Comparison of ENCODE assay signal across 10 mouse cellular contexts in the genomic region with DNA sequence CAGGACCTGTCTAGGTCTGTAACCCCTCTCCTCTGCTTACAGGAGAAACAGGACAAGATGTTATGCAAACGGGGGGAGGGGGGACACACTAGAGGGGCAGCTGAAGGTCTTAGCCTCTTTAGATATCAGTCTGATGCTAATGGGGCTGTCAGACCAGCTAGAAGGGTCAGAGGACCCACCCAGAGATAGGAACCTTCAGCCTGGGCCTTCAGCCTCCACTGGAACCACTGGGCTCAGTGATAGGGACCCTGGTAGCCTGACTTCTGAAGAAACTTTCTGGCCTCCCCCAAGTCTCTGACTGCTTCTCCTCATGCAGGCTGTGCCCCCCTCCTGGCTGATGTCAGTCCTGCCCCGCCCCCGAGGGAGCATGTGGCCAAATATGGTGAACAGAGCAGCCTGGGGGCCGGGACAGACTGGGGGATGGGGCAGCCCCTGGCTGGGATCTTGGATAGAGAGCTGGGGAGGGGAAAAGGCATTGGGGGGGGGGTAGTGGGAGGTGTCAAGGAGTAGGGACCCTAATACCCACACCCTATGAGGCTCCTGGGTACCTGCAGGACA. TPM values are rescaled to one million over a fixed set of nuclear protein-coding genes. Genes with fewer than 3 reads are reported as not detected.
DNase-seq lines count a peak whose midpoint lies in the region; ATAC-seq and TF ChIP-seq lines count a peak whose summit lies in the region.
"Had no signal": no experiment of that assay in that cellular context is flagged by ENCODE, and none has a peak within 500 bp of the region (broad histone marks: within the 10 kb centered on the region; RNA-seq: fewer than 3 reads in every experiment).

No protein-coding gene starts in this region.

- H3K27ac ChIP-seq in kidney, adult 2 months (ENCODE audit: insufficient read depth, low read depth, low read length), result no peak overlapping the region
- H3K27ac ChIP-seq in brown adipose tissue, adult 24 weeks (replicated peaks; ENCODE audit: low read depth, low read length), result 0 out of 2 replicates have a peak overlapping the region, but pooled peaks have one; percentile 6
- no peak overlapping the region for H3K27ac ChIP-seq in forebrain, postnatal 0 days (ENCODE audit: low read depth, low read length)

- no peaks in the 10 kb centered on the region for H3K27me3 ChIP-seq in kidney, adult 2 months (replicated peaks; ENCODE audit: control insufficient read depth, insufficient read depth, low read length)
- no peaks in the 10 kb centered on the region for H3K27me3 ChIP-seq in forebrain, postnatal 0 days (ENCODE audit: insufficient read depth, low read length)

- no peak overlapping the region for H3K4me2 ChIP-seq in forebrain, postnatal 0 days (ENCODE audit: low read depth)
- H3K4me2 ChIP-seq: liver, embryonic 13.5 days had no signal

- DNase-seq in kidney, adult 2 months, result peak; percentile 44
- DNase-seq in kidney, adult 18-20 months, result no peak
- DNase-seq in heart, postnatal 4 days, result peak; percentile 75
- DNase-seq in lung, postnatal 10 days, result peak; percentile 84
- DNase-seq in ovary, postnatal 36 days (ENCODE audit: low spot score), result no peak
- DNase-seq in right cerebral cortex, postnatal 10 days (ENCODE audit: low spot score in 2 of 2), result no peak
- DNase-seq in forebrain, postnatal 0 days, result no peak
- DNase-seq: liver, embryonic 13.5 days had no signal

- TF ChIP-seq CTCF in kidney, adult 2 months (conservative IDR thresholded peaks at IDR 0.05; ENCODE audit: insufficient read depth, insufficient read length, low read depth, low read length), result no peak
- TF ChIP-seq CTCF in forebrain, postnatal 0 days (IDR thresholded peaks at IDR 0.05; ENCODE audit: low read depth), result no peak

- no peak overlapping the region for H3K4me3 ChIP-seq in kidney, adult 2 months (ENCODE audit: insufficient read depth, low read depth, low read length)
- no peak overlapping the region for H3K4me3 ChIP-seq in brown adipose tissue, adult 24 weeks (ENCODE audit: insufficient read depth, low read depth, low read length)
- H3K4me3 ChIP-seq in forebrain, postnatal 0 days (ENCODE audit: low read depth, low read length), result no peak overlapping the region
- H3K4me3 ChIP-seq: heart, adult 2 months; liver, embryonic 13.5 days had no signal

- H3K9ac ChIP-seq in forebrain, postnatal 0 days, result no peak overlapping the region
- H3K9ac ChIP-seq: liver, embryonic 13.5 days had no signal

- WGBS in kidney, adult 2 months, result 46% methylated on average over 4 of the region's 4 CpGs
- WGBS in forebrain, postnatal 0 days, result 41% methylated on average over 4 of the region's 4 CpGs

- ATAC-seq in forebrain, postnatal 0 days, result no peak

- peaks cover 18% of the 10 kb centered on the region; the same call in 1 of the 2 replicates for H3K4me1 ChIP-seq in kidney, adult 2 months (ENCODE audit: control insufficient read depth, insufficient read depth, low read length)
- H3K4me1 ChIP-seq in brown adipose tissue, adult 24 weeks (ENCODE audit: control insufficient read depth, insufficient read depth, insufficient read length, low read length), result peaks cover 5% of the 10 kb centered on the region; the same call in 1 of the 2 replicates
- H3K4me1 ChIP-seq in forebrain, postnatal 0 days (ENCODE audit: insufficient read depth), result 0 out of 2 replicates have a peak, but pooled peaks cover 4% of the 10 kb centered on the region

- TF ChIP-seq POLR2A in kidney, adult 2 months (IDR thresholded peaks at IDR 0.05; ENCODE audit: low read depth, low read length), result no peak

- no peaks in the 10 kb centered on the region for H3K36me3 ChIP-seq in kidney, adult 2 months (ENCODE audit: control insufficient read depth, insufficient read depth, low read length)
- no peaks in the 10 kb centered on the region for H3K36me3 ChIP-seq in forebrain, postnatal 0 days (ENCODE audit: insufficient read depth)

- H3K9me3 ChIP-seq in forebrain, postnatal 0 days (ENCODE audit: low read length), result no peaks in the 10 kb centered on the region
- H3K9me3 ChIP-seq: liver, embryonic 13.5 days had no signal

RNA-seq across cellular contexts. Expression of a gene that starts 6.5 kb away (rescaled TPM):
- 15.7 and 17.8 TPM in 2 replicates for polyA plus RNA-seq in kidney, adult 2 months (2012; rRNA removed)
- 3.6 and 4.6 TPM in 2 replicates for polyA plus RNA-seq in brown adipose tissue, adult 24 weeks (2012; ENCODE audit: insufficient read depth, insufficient read length, missing spikeins)
- total RNA-seq in heart, postnatal 4 days (2021), result 10 to 100 TPM; 26.3 to 30.2 TPM
- total RNA-seq in forebrain, postnatal 0 days (2014; rRNA removed), result 4.5 and 4.8 TPM in 2 replicates
- 1.1 and 1.4 TPM in 2 replicates for polyA plus RNA-seq in forebrain, postnatal 0 days (2015; fragmentation: Nextera tagmentation; extraction: Ambion mirVana)

RNA-seq across cellular contexts. Expression of a gene that starts 15.9 kb away (rescaled TPM):
- 2,603 and 2,904 TPM in 2 replicates for polyA plus RNA-seq in kidney, adult 2 months (2012; rRNA removed)
- 196 and 332 TPM in 2 replicates for polyA plus RNA-seq in brown adipose tissue, adult 24 weeks (2012; ENCODE audit: insufficient read depth, insufficient read length, missing spikeins)
- 100 to 1,000 TPM; 663 to 665 TPM for total RNA-seq in heart, postnatal 4 days (2021)
- 1,161 and 1,582 TPM in 2 replicates for total RNA-seq in forebrain, postnatal 0 days (2014; rRNA removed)
- 366 and 462 TPM in 2 replicates for polyA plus RNA-seq in forebrain, postnatal 0 days (2015; fragmentation: Nextera tagmentation; extraction: Ambion mirVana)

RNA-seq across cellular contexts. Expression of a gene that starts 20.9 kb away (rescaled TPM):
- polyA plus RNA-seq in kidney, adult 2 months (2012; rRNA removed), result 0.11 TPM in 1 of 2 replicates, not detected in the other
- polyA plus RNA-seq in brown adipose tissue, adult 24 weeks (2012; ENCODE audit: insufficient read depth, insufficient read length, missing spikeins), result not detected in 2 replicates
- total RNA-seq in heart, postnatal 4 days (2021), result 1 to 10 TPM; 1.0 to 1.5 TPM
- total RNA-seq in forebrain, postnatal 0 days (2014; rRNA removed), result 1.2 and 1.8 TPM in 2 replicates
- polyA plus RNA-seq in forebrain, postnatal 0 days (2015; fragmentation: Nextera tagmentation; extraction: Ambion mirVana), result 0.86 and 1.5 TPM in 2 replicates
- total RNA-seq: heart, adult 2 months had no signal
- polyA plus RNA-seq: heart, adult 2 months had no signal

RNA-seq across cellular contexts. Expression of a gene that starts 30.8 kb away (rescaled TPM):
- polyA plus RNA-seq in kidney, adult 2 months (2012; rRNA removed), result 11.4 and 12.1 TPM in 2 replicates
- polyA plus RNA-seq in brown adipose tissue, adult 24 weeks (2012; ENCODE audit: insufficient read depth, insufficient read length, missing spikeins), result 5.0 and 9.9 TPM in 2 replicates
- 10 to 100 TPM; 18.7 to 19.4 TPM for total RNA-seq in heart, postnatal 4 days (2021)
- 32.5 and 35.2 TPM in 2 replicates for total RNA-seq in forebrain, postnatal 0 days (2014; rRNA removed)
- 31.2 and 31.4 TPM in 2 replicates for polyA plus RNA-seq in forebrain, postnatal 0 days (2015; fragmentation: Nextera tagmentation; extraction: Ambion mirVana)

Comparison
In these comparisons a context has a peak if more than half of its experiments do, and no peak if none do; other contexts are left out.
1. DNase-seq: peak in kidney, adult 2 months (single experiment), heart, postnatal 4 days (single experiment) and lung, postnatal 10 days (single experiment); none in kidney, adult 18-20 months (single experiment), ovary, postnatal 36 days (single experiment), right cerebral cortex, postnatal 10 days (0 of 2) and forebrain, postnatal 0 days (single experiment).